Mouse (Mus musculus) monocyte, adult 5-6 weeks (primary cell): ENCODE results near the gene Gm36245. TPM values are rescaled to one million over a fixed set of nuclear protein-coding genes. Genes with fewer than 3 reads are reported as not detected.

Source experiments
- total RNA-seq: library from RNA; stranded (forward); fragments of 200-1000, 200-491, 200-594 nt; gene quantifications from 3 replicates; pipeline ENCODE4 v1.2.3, GENCODE M21; 2017

Gene Gm36245
- total RNA-seq, 1 experiment from 2014 or later = not detected

Other genes with a start within 250 kb of the Gm36245 start
- gene Apol7a, start 200.1 kb upstream of the Gm36245 start, total RNA-seq = not detected in 3 replicates
- not detected in 3 replicates for gene Apol9a, start 188.1 kb upstream of the Gm36245 start, total RNA-seq
- 1.8 TPM in 1 of 3 replicates, not detected in the others for gene Apol7b, start 151.8 kb upstream of the Gm36245 start, total RNA-seq
- gene Apol10a, start 122.2 kb upstream of the Gm36245 start, total RNA-seq = 1.3 TPM in 1 of 3 replicates, not detected in the others
- gene Apol11a, start 91.0 kb upstream of the Gm36245 start, total RNA-seq = not detected in 3 replicates
- gene Apol7c, start 65.9 kb upstream of the Gm36245 start, total RNA-seq = 0.78 to 2.2 TPM in 2 of 3 replicates, not detected in the other
- gene 1700025B11Rik, start 37.4 kb upstream of the Gm36245 start, total RNA-seq = not detected in 3 replicates
- not detected in 3 replicates for gene Apol10b, start 3.1 kb upstream of the Gm36245 start, total RNA-seq
- 1.4 to 17.2 TPM (median 11.4 TPM) in 3 replicates for gene Apol11b, start 44.0 kb downstream of the Gm36245 start, total RNA-seq
- gene Apol7e, start 99.6 kb downstream of the Gm36245 start, total RNA-seq = 11.0 to 44.7 TPM (median 12.7 TPM) in 3 replicates
- 0.39 to 2.0 TPM in 2 of 3 replicates, not detected in the other for gene Apol9b, start 129.8 kb downstream of the Gm36245 start, total RNA-seq
- gene Apol8, start 157.7 kb downstream of the Gm36245 start, total RNA-seq = 2.9 to 6.6 TPM (median 4.8 TPM) in 3 replicates
- 908 to 1,221 TPM (median 925 TPM) in 3 replicates for gene Myh9, start 242.9 kb downstream of the Gm36245 start, total RNA-seq